Mouse (Mus musculus): ENCODE measurements at regions not wholly inside any gene's neighbourhood (a gene's known extent, or its start where the extent isn't known, plus 50 kb on each side); places are given as distances from the start of the nearest gene placed in this dataset.

DNA sequence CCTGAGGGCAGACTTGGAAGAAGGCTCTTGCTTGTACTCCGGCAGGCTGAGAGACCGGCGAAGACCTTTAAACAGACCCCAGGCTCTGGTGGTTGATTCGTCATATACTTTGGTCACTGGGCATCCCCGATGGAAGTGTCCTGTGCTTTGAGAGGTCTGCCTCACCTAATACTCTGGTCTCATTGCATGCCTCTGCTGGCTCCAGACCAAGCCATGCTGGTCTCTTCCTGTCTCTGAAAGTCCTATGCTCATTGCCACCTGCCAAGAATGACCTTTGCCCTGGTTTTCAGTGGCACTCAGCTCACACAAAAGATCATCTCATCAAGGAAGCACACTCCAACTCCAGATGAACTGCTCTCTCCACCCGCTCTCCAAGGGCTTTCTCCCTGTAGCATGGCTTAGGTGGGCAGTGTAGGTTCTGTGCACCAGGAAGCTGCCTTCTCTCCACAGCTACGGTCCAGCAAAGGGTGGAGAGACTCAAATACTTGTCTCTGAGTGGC, 126.0 kb upstream of the Rcn1 start:
- TF ChIP-seq CTCF (conservative IDR thresholded peaks at IDR 0.05; ENCODE audit: low read length) = no peak
- TF ChIP-seq NANOG (IDR thresholded peaks at IDR 0.05; ENCODE audit: borderline replicate concordance, low read length) = no peak
- no peak for TF ChIP-seq POU5F1 (IDR thresholded peaks at IDR 0.05; ENCODE audit: borderline replicate concordance, low read length)

Data from E14TG2a.4 (cell line).